Mouse (Mus musculus) activated CD4-positive, CD25-positive, alpha-beta regulatory T cell, adult 9 weeks (primary cell): Measurements from ENCODE around the gene Hist2h2ac. TPM values are rescaled to one million over a fixed set of nuclear protein-coding genes. Genes with fewer than 3 reads are reported as not detected.

Experiments used
- polyA plus RNA-seq: library from polyadenylated mRNA; unstranded; fragments of 100-300 nt; shearing (Covaris generic); gene quantifications from one replicate; pipeline ENCODE4 v1.2.1, GENCODE M21; 2017

Hist2h2ac gene
- polyA plus RNA-seq, 1 experiment from 2014 or later: 7.6 TPM

Other genes with a start within 250 kb of the Hist2h2ac start
- gene Plekho1, start 224.9 kb downstream of the Hist2h2ac start, polyA plus RNA-seq: 7.5 TPM
- 28.0 TPM for gene Vps45, start 162.4 kb downstream of the Hist2h2ac start, polyA plus RNA-seq
- 27.2 TPM for gene Otud7b, start 116.4 kb downstream of the Hist2h2ac start, polyA plus RNA-seq
- 2.9 TPM for gene Mtmr11, start 58.9 kb downstream of the Hist2h2ac start, polyA plus RNA-seq
- 154 TPM for gene Sf3b4, start 48.5 kb downstream of the Hist2h2ac start, polyA plus RNA-seq
- 1.9 TPM for gene Sv2a, start 39.7 kb downstream of the Hist2h2ac start, polyA plus RNA-seq
- gene Bola1, start 1.2 kb downstream of the Hist2h2ac start, polyA plus RNA-seq: 28.8 TPM
- not detected for gene Hist2h2ab, start 1.0 kb downstream of the Hist2h2ac start, polyA plus RNA-seq
- 3.7 TPM for gene Hist2h2be, start 239 bp upstream of the Hist2h2ac start, polyA plus RNA-seq
- gene Hist2h3c2, start 18.2 kb upstream of the Hist2h2ac start, polyA plus RNA-seq: 0.53 TPM
- 45.7 TPM for gene Hist2h2aa2, start 19.4 kb upstream of the Hist2h2ac start, polyA plus RNA-seq
- 0.62 TPM for gene Hist2h2aa1, start 24.6 kb upstream of the Hist2h2ac start, polyA plus RNA-seq
- not detected for gene Hist2h3c1, start 25.8 kb upstream of the Hist2h2ac start, polyA plus RNA-seq
- 4.1 TPM for gene Hist2h4, start 42.4 kb upstream of the Hist2h2ac start, polyA plus RNA-seq
- gene Hist2h3b, start 47.8 kb upstream of the Hist2h2ac start, polyA plus RNA-seq: not detected
- 6.5 TPM for gene Hist2h2bb, start 48.9 kb upstream of the Hist2h2ac start, polyA plus RNA-seq
- 0.17 TPM for gene Fcgr1, start 73.1 kb upstream of the Hist2h2ac start, polyA plus RNA-seq
- gene BC107364, start 231.4 kb upstream of the Hist2h2ac start, polyA plus RNA-seq: not detected